Comparison of ENCODE assay signal across 8 mouse cellular contexts in the genomic region with DNA sequence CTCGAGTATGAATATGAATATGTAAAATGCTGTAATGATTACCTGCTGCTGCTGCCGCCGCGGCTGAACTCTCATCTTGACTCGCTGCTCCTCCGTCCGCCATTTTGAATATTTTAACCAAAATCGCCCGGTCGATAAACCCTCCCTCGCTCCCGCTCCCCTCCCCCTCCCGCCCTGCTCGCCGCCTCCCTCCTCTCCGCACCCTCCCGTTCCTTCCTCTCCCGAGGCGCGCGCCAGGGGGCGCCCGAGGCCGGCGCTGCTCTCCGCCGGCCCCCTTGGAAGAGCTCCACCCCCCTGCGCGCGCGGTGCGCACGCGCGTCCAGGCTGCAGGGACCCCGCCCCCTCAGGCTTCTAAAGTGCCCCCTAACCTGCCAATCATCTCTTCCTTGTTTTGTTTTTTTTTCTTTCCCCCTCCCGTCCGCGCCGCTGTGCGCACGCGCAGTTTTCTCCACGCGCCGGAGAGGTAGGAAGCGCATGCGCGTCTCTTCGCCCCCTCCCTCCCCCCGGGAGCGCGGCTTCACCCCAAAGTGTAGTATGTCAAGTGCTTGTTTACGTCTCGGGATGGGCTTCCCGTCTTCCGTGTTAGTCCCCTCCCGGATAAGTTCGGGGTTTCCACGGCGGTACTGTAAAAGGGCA. TPM values are rescaled to one million over a fixed set of nuclear protein-coding genes. Genes with fewer than 3 reads are reported as not detected.
A peak's percentile ranks its signal among the peaks of the same experiment; 100 is the strongest.
DNase-seq lines count a peak whose midpoint lies in the region; ATAC-seq lines count a peak whose summit lies in the region.

A gene (minus strand): TSS at position 159 of the 636 bp plus-strand sequence.

- H3K9me3 ChIP-seq in hindbrain, embryonic 12.5 days (replicated peaks), result no peaks in the 10 kb centered on the region

- peak within 1 kb of the TSS; percentile 98 for H3K4me3 ChIP-seq in hindbrain, embryonic 12.5 days

- under 1% methylated on average over 45 of the region's 61 CpGs for WGBS in hindbrain, embryonic 12.5 days

- peak within 1 kb of the TSS; percentile 96 for H3K27ac ChIP-seq in hindbrain, embryonic 12.5 days

- peak within 1 kb of the TSS; percentile 86 for H3K4me2 ChIP-seq in hindbrain, embryonic 12.5 days (replicated peaks)

- H3K4me1 ChIP-seq in hindbrain, embryonic 12.5 days, result peaks cover 8% of the 10 kb centered on the region

- H3K9ac ChIP-seq in hindbrain, embryonic 12.5 days, result peak within 1 kb of the TSS; percentile 99

- H3K27me3 ChIP-seq in hindbrain, embryonic 12.5 days, result no peaks in the 10 kb centered on the region

- ATAC-seq in hindbrain, embryonic 12.5 days (ENCODE audit: low FRiP score), result peak; percentile 89

- no peaks in the 10 kb centered on the region for H3K36me3 ChIP-seq in hindbrain, embryonic 12.5 days

- DNase-seq in NIH3T3 (ENCODE audit: low read depth), result peak; percentile 100
- DNase-seq in cerebellum, postnatal 10 days, result peak; percentile 99
- DNase-seq in frontal cortex, postnatal 10 days (ENCODE audit: low spot score in 2 of 2), result peak; percentile 96
- DNase-seq in layer of hippocampus, postnatal 14 days (ENCODE audit: low spot score in 2 of 2), result peak; percentile 95 to 98
- DNase-seq in lung, postnatal 14 days, result peak; percentile 97
- peak; percentile 97 for DNase-seq in retina, adult 2 months (ENCODE audit: low read depth, low spot score)
- peak; percentile 97 to 98 for DNase-seq in thymus, postnatal 36 days

RNA-seq across cellular contexts. Expression of the gene that starts here (rescaled TPM):
- polyA plus RNA-seq in hindbrain, embryonic 12.5 days (2016; fragmentation: Nextera tagmentation; extraction: Ambion mirVana), result 18.9 and 21.0 TPM in 2 replicates
- total RNA-seq in layer of hippocampus, postnatal 14 days (2021), result 10 to 100 TPM; 16.6 to 17.7 TPM

Comparison
In these comparisons a context has a peak if more than half of its experiments do, and no peak if none do; other contexts are left out.
1. Peak in every context shown above with its lines: DNase-seq, ATAC-seq, H3K4me3 ChIP-seq and H3K27ac ChIP-seq.